Mouse (Mus musculus) retina, adult 2 months (tissue): ENCODE results near the gene Trabd2b.

ENCODE experiments used
- DNase-seq: peaks from one replicate; pipeline ENCODE4 v3.0.0-alpha.2; 2012; ENCODE audit warnings: low read depth, low spot score

Trabd2b gene

GRCm38 (mm10) chr4:114406355-114407101, at the start of gene Trabd2b:
Trabd2b (plus strand) TSS chr4:114406724.
- DNase-seq = no peak

- no peak for DNase-seq
These were observed 49.1 kb upstream of the Trabd2b start for GRCm38 (mm10) chr4:114357420-114357819.

- DNase-seq = no peak
These were observed 47.6 kb upstream of the Trabd2b start for GRCm38 (mm10) chr4:114358874-114359273.

GRCm38 (mm10) chr4:114359818-114360217, 46.7 kb upstream of the Trabd2b start:
- DNase-seq = no peak

- DNase-seq = no peak
These were observed 45.2 kb upstream of the Trabd2b start for GRCm38 (mm10) chr4:114361336-114361735.

GRCm38 (mm10) chr4:114365000-114365399, 41.5 kb upstream of the Trabd2b start:
- DNase-seq = no peak

GRCm38 (mm10) chr4:114365595-114365994, 40.9 kb upstream of the Trabd2b start:
- DNase-seq = no peak

GRCm38 (mm10) chr4:114367005-114367404, 39.5 kb upstream of the Trabd2b start:
- DNase-seq = no peak

- DNase-seq = no peak
These were observed 38.7 kb upstream of the Trabd2b start for GRCm38 (mm10) chr4:114367840-114368239.

- DNase-seq = no peak
These were observed 36.9 kb upstream of the Trabd2b start for GRCm38 (mm10) chr4:114369591-114369990.

- DNase-seq = no peak
These were observed 35.4 kb upstream of the Trabd2b start for GRCm38 (mm10) chr4:114370935-114371715.

GRCm38 (mm10) chr4:114372699-114373098, 33.8 kb upstream of the Trabd2b start:
- no peak for DNase-seq

- no peak for DNase-seq
These were observed 32.2 kb upstream of the Trabd2b start for GRCm38 (mm10) chr4:114374330-114374729.

GRCm38 (mm10) chr4:114377531-114377930, 29.0 kb upstream of the Trabd2b start:
- DNase-seq = no peak

- no peak for DNase-seq
These were observed 28.0 kb upstream of the Trabd2b start for GRCm38 (mm10) chr4:114378512-114378911.

- DNase-seq = no peak
These were observed 27.0 kb upstream of the Trabd2b start for GRCm38 (mm10) chr4:114379416-114379956.

GRCm38 (mm10) chr4:114382627-114383026, 23.9 kb upstream of the Trabd2b start:
- DNase-seq = no peak

GRCm38 (mm10) chr4:114385236-114385635, 21.3 kb upstream of the Trabd2b start:
- DNase-seq = no peak

- DNase-seq = no peak
These were observed 20.1 kb upstream of the Trabd2b start for GRCm38 (mm10) chr4:114386395-114386811.

GRCm38 (mm10) chr4:114387527-114388135, 18.9 kb upstream of the Trabd2b start:
- no peak for DNase-seq

GRCm38 (mm10) chr4:114388306-114388705, 18.2 kb upstream of the Trabd2b start:
- DNase-seq = no peak

GRCm38 (mm10) chr4:114389653-114390052, 16.9 kb upstream of the Trabd2b start:
- DNase-seq = no peak
